Mouse (Mus musculus) yolk sac, embryonic 10.5 days (tissue): Measurements from ENCODE around the gene Zfp354b.

Source experiments
- DNase-seq: peaks from one replicate; pipeline ENCODE4 v3.0.0-alpha.2; 2017; ENCODE audit warnings: low spot score

Gene Zfp354b

DNA sequence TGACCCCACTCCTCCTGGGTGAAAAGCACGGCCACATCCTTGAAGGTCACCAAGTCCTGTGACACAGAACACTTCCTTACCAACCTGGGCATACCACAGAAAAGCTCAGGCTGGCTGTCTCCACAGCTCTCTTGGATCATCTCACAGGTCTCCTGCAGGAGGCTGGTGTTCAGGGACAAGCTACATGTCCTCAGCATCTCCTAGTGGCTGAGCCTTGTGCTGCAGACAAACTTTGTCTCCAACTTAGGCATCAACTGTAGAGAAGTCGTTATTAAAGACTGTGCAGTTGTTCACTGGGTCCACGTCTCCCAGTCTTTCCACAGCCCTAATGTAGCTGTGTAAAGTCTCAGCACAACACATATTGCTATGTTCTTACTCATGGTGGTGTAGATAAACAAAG is 47.7 kb downstream of the Zfp354b start:
- DNase-seq, result no peak

DNA sequence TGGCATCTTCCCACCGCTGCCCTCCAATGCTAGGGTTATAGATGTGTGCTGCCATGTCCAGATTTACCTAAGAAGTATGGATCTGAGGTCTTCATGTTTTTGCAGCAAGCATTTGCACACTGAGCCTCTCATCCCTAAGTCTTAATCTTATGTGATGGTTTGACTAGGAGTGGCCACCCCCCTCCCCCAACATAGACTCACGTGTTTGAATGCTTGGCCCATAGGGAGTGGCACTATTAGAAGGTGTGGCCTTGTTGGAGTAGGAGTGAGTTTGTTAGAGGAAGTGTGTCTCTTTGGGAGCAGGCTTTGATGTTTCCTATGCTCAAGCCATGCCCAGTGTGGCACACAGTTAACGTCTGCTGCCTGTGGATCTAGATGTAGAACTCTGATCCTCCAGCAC is 52.8 kb downstream of the Zfp354b start:
- DNase-seq, result no peak
